Mouse (Mus musculus): ENCODE measurements at regions not wholly inside any gene's neighbourhood (a gene's known extent, or its start where the extent isn't known, plus 50 kb on each side); places are given as distances from the start of the nearest gene placed in this dataset.

- no peak for DNase-seq
These were observed 627.3 kb upstream of the Tmprss15 start for GRCm38 (mm10) chr16:79718230-79718629.

- no peak for DNase-seq
These were observed 601.5 kb upstream of the Tmprss15 start for GRCm38 (mm10) chr16:79692444-79692843.

- no peak for DNase-seq
These were observed 560.4 kb upstream of the Tmprss15 start for GRCm38 (mm10) chr16:79651162-79651741.

GRCm38 (mm10) chr16:79640898-79641297, 550.0 kb upstream of the Tmprss15 start:
- DNase-seq, result no peak

GRCm38 (mm10) chr16:79627139-79627538, 536.2 kb upstream of the Tmprss15 start:
- DNase-seq, result no peak

GRCm38 (mm10) chr16:79611002-79611401, 520.1 kb upstream of the Tmprss15 start:
- DNase-seq, result no peak

- DNase-seq, result no peak
These were observed 500.0 kb upstream of the Tmprss15 start for GRCm38 (mm10) chr16:79590891-79591290.

GRCm38 (mm10) chr16:79585745-79586144, 494.8 kb upstream of the Tmprss15 start:
- DNase-seq, result no peak

GRCm38 (mm10) chr16:79570867-79571266, 480.0 kb upstream of the Tmprss15 start:
- no peak for DNase-seq

- DNase-seq, result no peak
These were observed 443.5 kb upstream of the Tmprss15 start for GRCm38 (mm10) chr16:79534370-79534769.

GRCm38 (mm10) chr16:79492493-79492892, 401.6 kb upstream of the Tmprss15 start:
- DNase-seq, result no peak

- no peak for DNase-seq
These were observed 360.0 kb upstream of the Tmprss15 start for GRCm38 (mm10) chr16:79450871-79451270.

GRCm38 (mm10) chr16:79449732-79450131, 358.8 kb upstream of the Tmprss15 start:
- DNase-seq, result no peak

- no peak for DNase-seq
These were observed 316.5 kb upstream of the Tmprss15 start for GRCm38 (mm10) chr16:79407385-79407784.

GRCm38 (mm10) chr16:79406216-79406615, 315.3 kb upstream of the Tmprss15 start:
- DNase-seq, result no peak

- DNase-seq, result no peak
These were observed 313.2 kb upstream of the Tmprss15 start for GRCm38 (mm10) chr16:79404064-79404463.

GRCm38 (mm10) chr16:79400100-79400499, 309.2 kb upstream of the Tmprss15 start:
- DNase-seq, result no peak

- DNase-seq, result no peak
These were observed 307.6 kb upstream of the Tmprss15 start for GRCm38 (mm10) chr16:79398476-79398875.

GRCm38 (mm10) chr16:79394425-79394824, 303.5 kb upstream of the Tmprss15 start:
- DNase-seq, result no peak

- no peak for DNase-seq
These were observed 295.5 kb upstream of the Tmprss15 start for GRCm38 (mm10) chr16:79386421-79386820.

GRCm38 (mm10) chr16:79350127-79350526, 259.2 kb upstream of the Tmprss15 start:
- no peak for DNase-seq

- no peak for DNase-seq
These were observed 251.6 kb upstream of the Tmprss15 start for GRCm38 (mm10) chr16:79342453-79342852.

GRCm38 (mm10) chr16:79336416-79336815, 245.5 kb upstream of the Tmprss15 start:
- DNase-seq, result no peak

- DNase-seq, result no peak
These were observed 245.1 kb upstream of the Tmprss15 start for GRCm38 (mm10) chr16:79336016-79336415.

- DNase-seq, result no peak
These were observed 222.4 kb upstream of the Tmprss15 start for GRCm38 (mm10) chr16:79313301-79313700.
